Mouse (Mus musculus) embryo, embryonic 9.5 days (tissue): ENCODE results near the gene Tas1r2.

Experiments
- DNase-seq: peaks from one replicate; pipeline ENCODE4 v3.0.0-alpha.2; 2017; ENCODE audit errors: extremely low spot score

Tas1r2 gene

GRCm38 (mm10) chr4:139653238-139653637 lies at the start of gene Tas1r2:
TSS of gene Tas1r2 (plus strand) at chr4:139653538.
- no peak for DNase-seq

- no peak for DNase-seq
These were observed 48.1 kb upstream of the Tas1r2 start for GRCm38 (mm10) chr4:139605216-139605615.

- DNase-seq, result no peak
These were observed 46.6 kb upstream of the Tas1r2 start for GRCm38 (mm10) chr4:139606732-139607131.

GRCm38 (mm10) chr4:139608975-139609374 lies 44.4 kb upstream of the Tas1r2 start:
- no peak for DNase-seq

- DNase-seq, result no peak
These were observed 42.4 kb upstream of the Tas1r2 start for GRCm38 (mm10) chr4:139610954-139611353.

- peak; percentile 84 for DNase-seq
These were observed 41.8 kb upstream of the Tas1r2 start for GRCm38 (mm10) chr4:139611542-139611953.

- DNase-seq, result no peak
These were observed 38.6 kb upstream of the Tas1r2 start for GRCm38 (mm10) chr4:139614524-139615260.

GRCm38 (mm10) chr4:139616276-139617000 lies 36.9 kb upstream of the Tas1r2 start:
- no peak for DNase-seq

- DNase-seq, result no peak
These were observed 36.4 kb upstream of the Tas1r2 start for GRCm38 (mm10) chr4:139617001-139617364.

GRCm38 (mm10) chr4:139619765-139620164 lies 33.6 kb upstream of the Tas1r2 start:
- no peak for DNase-seq

GRCm38 (mm10) chr4:139622373-139623282 lies 30.7 kb upstream of the Tas1r2 start, which contains the start of gene Aldh4a1:
TSS of gene Aldh4a1 (plus strand) at chr4:139622866.
- DNase-seq, result peak; percentile 93

- DNase-seq, result no peak
These were observed 29.8 kb upstream of the Tas1r2 start for GRCm38 (mm10) chr4:139623434-139624115.

- no peak for DNase-seq
These were observed 29.2 kb upstream of the Tas1r2 start for GRCm38 (mm10) chr4:139624116-139624489.

- DNase-seq, result no peak
These were observed 28.6 kb upstream of the Tas1r2 start for GRCm38 (mm10) chr4:139624706-139625105.

- DNase-seq, result no peak
These were observed 26.0 kb upstream of the Tas1r2 start for GRCm38 (mm10) chr4:139627361-139627760.

- no peak for DNase-seq
These were observed 23.2 kb upstream of the Tas1r2 start for GRCm38 (mm10) chr4:139630171-139630570.

GRCm38 (mm10) chr4:139631141-139631540 lies 22.2 kb upstream of the Tas1r2 start:
- no peak for DNase-seq

- no peak for DNase-seq
These were observed 21.6 kb upstream of the Tas1r2 start for GRCm38 (mm10) chr4:139631569-139632253.

- DNase-seq, result no peak
These were observed 21.1 kb upstream of the Tas1r2 start for GRCm38 (mm10) chr4:139632254-139632580.

GRCm38 (mm10) chr4:139636373-139636772 lies 17.0 kb upstream of the Tas1r2 start:
- peak; percentile 74 for DNase-seq

GRCm38 (mm10) chr4:139637847-139638246 lies 15.5 kb upstream of the Tas1r2 start:
- no peak for DNase-seq
